Comparison of ENCODE assay signal across 35 mouse cellular contexts in genomic region chr3:53785201-53785600, GRCm38 (mm10). TPM values are rescaled to one million over a fixed set of nuclear protein-coding genes. Genes with fewer than 3 reads are reported as not detected.
A peak's percentile ranks its signal among the peaks of the same experiment; 100 is the strongest.
DNase-seq lines count a peak whose midpoint lies in the region; ATAC-seq and TF ChIP-seq lines count a peak whose summit lies in the region.
"Had no signal": no experiment of that assay in that cellular context is flagged by ENCODE, and none has a peak within 500 bp of the region (broad histone marks: within the 10 kb centered on the region; RNA-seq: fewer than 3 reads in every experiment).

No protein-coding gene starts in this region.

- H3K9ac ChIP-seq in limb, embryonic 11.5 days (ENCODE audit: low read length): no peak overlapping the region
- H3K9ac ChIP-seq in lung, postnatal 0 days (replicated peaks; ENCODE audit: low read depth): no peak overlapping the region
- H3K9ac ChIP-seq: forebrain, postnatal 0 days; heart, embryonic 13.5 days; hindbrain, embryonic 12.5 days; hindbrain, embryonic 15.5 days had no signal

- H3K27me3 ChIP-seq in limb, embryonic 11.5 days (ENCODE audit: control insufficient read depth, insufficient read depth, low read length): no peaks in the 10 kb centered on the region
- H3K27me3 ChIP-seq in limb, embryonic 10.5 days (ENCODE audit: low read depth, poor library complexity, severe bottlenecking): no peaks in the 10 kb centered on the region
- H3K27me3 ChIP-seq in lung, postnatal 0 days (replicated peaks; ENCODE audit: insufficient read depth, low read length): no peaks in the 10 kb centered on the region
- H3K27me3 ChIP-seq: heart, embryonic 13.5 days; hindbrain, embryonic 12.5 days; hindbrain, embryonic 15.5 days had no signal

- TF ChIP-seq EP300 in lung, postnatal 0 days (IDR thresholded peaks at IDR 0.05): no peak

- intact Hi-C loops in heart, postnatal 36 days (cut with DNase I): no loop called here

- no peak for ATAC-seq in limb, embryonic 11.5 days (ENCODE audit: insufficient number of reproducible peaks, low FRiP score, low TSS enrichment, low read depth)
- no peak for ATAC-seq in lung, postnatal 0 days
- ATAC-seq: CD4-positive, CD25-positive, alpha-beta regulatory T cell, adult 4 months; forebrain, embryonic 14.5 days; forebrain, postnatal 0 days had no signal

- H3K36me3 ChIP-seq in limb, embryonic 11.5 days (ENCODE audit: control insufficient read depth, insufficient read depth, low read length): no peaks in the 10 kb centered on the region
- no peaks in the 10 kb centered on the region for H3K36me3 ChIP-seq in limb, embryonic 10.5 days
- H3K36me3 ChIP-seq in lung, postnatal 0 days (ENCODE audit: insufficient read depth, low read length): no peaks in the 10 kb centered on the region
- H3K36me3 ChIP-seq: heart, embryonic 10.5 days; heart, embryonic 13.5 days; hindbrain, embryonic 12.5 days; hindbrain, embryonic 15.5 days had no signal

- no peak overlapping the region for H3K4me3 ChIP-seq in limb, embryonic 11.5 days (ENCODE audit: low read depth, low read length)
- no peak overlapping the region for H3K4me3 ChIP-seq in limb, embryonic 10.5 days
- H3K4me3 ChIP-seq in lung, postnatal 0 days (ENCODE audit: low read depth, low read length): no peak overlapping the region
- no peak overlapping the region for H3K4me3 ChIP-seq in lung, adult 2 months (replicated peaks; ENCODE audit: extremely low read depth, low read depth, low read length)
- H3K4me3 ChIP-seq: heart, adult 2 months; heart, embryonic 10.5 days; heart, embryonic 13.5 days; hindbrain, embryonic 12.5 days; hindbrain, embryonic 15.5 days had no signal

- TF ChIP-seq CTCF in lung, postnatal 0 days (IDR thresholded peaks at IDR 0.05): no peak
- no peak for TF ChIP-seq CTCF in lung, adult 2 months (IDR thresholded peaks at IDR 0.05; ENCODE audit: insufficient read depth, low read length)

- H3K27ac ChIP-seq in limb, embryonic 11.5 days (replicated peaks; ENCODE audit: low read depth, low read length): no peak overlapping the region
- H3K27ac ChIP-seq in limb, embryonic 10.5 days: no peak overlapping the region
- H3K27ac ChIP-seq in lung, postnatal 0 days (ENCODE audit: low read length): no peak overlapping the region
- H3K27ac ChIP-seq: heart, adult 2 months; heart, embryonic 10.5 days; heart, embryonic 13.5 days; hindbrain, embryonic 12.5 days; hindbrain, embryonic 15.5 days had no signal

- H3K4me2 ChIP-seq in limb, embryonic 11.5 days (ENCODE audit: low read depth, severe bottlenecking): no peak overlapping the region
- no peak overlapping the region for H3K4me2 ChIP-seq in lung, postnatal 0 days (replicated peaks; ENCODE audit: low read depth, low read length)
- H3K4me2 ChIP-seq: heart, embryonic 13.5 days; hindbrain, embryonic 12.5 days; hindbrain, embryonic 15.5 days had no signal

- no peaks in the 10 kb centered on the region for H3K9me3 ChIP-seq in limb, embryonic 11.5 days (ENCODE audit: control insufficient read depth, low read length)
- H3K9me3 ChIP-seq in limb, embryonic 10.5 days (replicated peaks): no peaks in the 10 kb centered on the region
- H3K9me3 ChIP-seq in lung, postnatal 0 days (ENCODE audit: low read length): no peaks in the 10 kb centered on the region
- H3K9me3 ChIP-seq: heart, embryonic 10.5 days; heart, embryonic 13.5 days; hindbrain, embryonic 12.5 days; hindbrain, embryonic 15.5 days had no signal

- DNase-seq in heart, adult 11 months: peak; percentile 84
- no peak for DNase-seq in heart, postnatal 36 days
- peak; percentile 3 for DNase-seq in limb, embryonic 11.5 days (ENCODE audit: low spot score)
- no peak for DNase-seq in limb, embryonic 10.5 days (ENCODE audit: low spot score)
- peak; percentile 17 for DNase-seq in lung, postnatal 0 days (ENCODE audit: low spot score)
- no peak for DNase-seq in lung, adult 2 months
- peak; percentile 51 for DNase-seq in skeletal muscle tissue, adult 2 months (ENCODE audit: low read depth, low spot score)
- DNase-seq in layer of hippocampus, adult 18-20 months (ENCODE audit: low spot score in 2 of 2): no peak
- DNase-seq: adrenal gland, adult 8-10 months; adrenal gland, postnatal 25 days; cerebellum, adult 11-12 months; cerebellum, adult 8-10 months; cerebellum, postnatal 10 days; cerebellum, postnatal 36 days; forebrain, postnatal 0 days; gastrocnemius, postnatal 10 days; heart, adult 2 months; heart, postnatal 14 days had no signal

- 81% methylated on average over 3 of the region's 3 CpGs for WGBS in limb, embryonic 11.5 days
- WGBS in limb, embryonic 10.5 days: 72% methylated on average over 3 of the region's 3 CpGs
- 41% methylated on average over 3 of the region's 3 CpGs for WGBS in lung, postnatal 0 days
- WGBS in lung, adult 2 months: 52% methylated on average over 3 of the region's 3 CpGs

- H3K4me1 ChIP-seq in limb, embryonic 11.5 days (ENCODE audit: control insufficient read depth, insufficient read depth, low read length): no peaks in the 10 kb centered on the region
- no peaks in the 10 kb centered on the region for H3K4me1 ChIP-seq in limb, embryonic 10.5 days
- H3K4me1 ChIP-seq in lung, postnatal 0 days (ENCODE audit: insufficient read depth, low read depth, low read length): no peaks in the 10 kb centered on the region
- H3K4me1 ChIP-seq in lung, adult 2 months (ENCODE audit: control insufficient read depth, insufficient read depth, low read length): no peaks in the 10 kb centered on the region
- H3K4me1 ChIP-seq: heart, embryonic 10.5 days; heart, embryonic 13.5 days; hindbrain, embryonic 12.5 days; hindbrain, embryonic 15.5 days had no signal

- TF ChIP-seq POLR2A in lung, adult 2 months (IDR thresholded peaks at IDR 0.05; ENCODE audit: borderline replicate concordance, extremely low read depth, low read depth, low read length): no peak

RNA-seq across cellular contexts. Expression of gene Gm10985, which starts 59.7 kb away (rescaled TPM):
- not detected for total RNA-seq in heart, postnatal 36 days (2021)
- not detected in 2 replicates for polyA plus RNA-seq in limb, embryonic 11.5 days (2014; fragmentation: Nextera tagmentation; extraction: Ambion mirVana)
- polyA plus RNA-seq in limb, embryonic 10.5 days (2016; fragmentation: Nextera tagmentation; extraction: Ambion mirVana): not detected in 2 replicates
- polyA plus RNA-seq in lung, postnatal 0 days (2015; fragmentation: Nextera tagmentation; extraction: Ambion mirVana): not detected in 2 replicates
- polyA plus RNA-seq in lung, adult 2 months (2012; rRNA removed): not detected in 2 replicates
- not detected for total RNA-seq in layer of hippocampus, adult 18-20 months (2021)
- total RNA-seq: adrenal gland, adult 8-10 months; adrenal gland, postnatal 25 days; forebrain, postnatal 0 days; gastrocnemius, postnatal 10 days; heart, adult 2 months; heart, postnatal 14 days; hematopoietic stem cell, adult 5-6 weeks; MEL had no signal
- polyA plus RNA-seq: brain, embryonic 14.5 days; C2C12; CD4-positive, CD25-positive, alpha-beta regulatory T cell, adult 4 months; cortical plate, adult 2 months; embryonic facial prominence, embryonic 11.5 days; embryonic facial prominence, embryonic 14.5 days; forebrain, embryonic 11.5 days; forebrain, embryonic 14.5 days; forebrain, postnatal 0 days; frontal cortex, adult 2 months; gonadal fat pad, adult 2 months; heart, adult 2 months; heart, embryonic 10.5 days; heart, embryonic 13.5 days; heart, embryonic 16.5 days; hindbrain, embryonic 12.5 days; hindbrain, embryonic 15.5 days had no signal

Comparison
In these comparisons a context has a peak if more than half of its experiments do, and no peak if none do; other contexts are left out.
1. DNase-seq: peak in heart, adult 11 months (single experiment), limb, embryonic 11.5 days (single experiment), lung, postnatal 0 days (single experiment) and skeletal muscle tissue, adult 2 months (single experiment); none in heart, postnatal 36 days (0 of 2), limb, embryonic 10.5 days (single experiment), lung, adult 2 months (single experiment) and layer of hippocampus, adult 18-20 months (0 of 2).